Mouse (Mus musculus): ENCODE measurements around the gene Rps17.

DNA sequence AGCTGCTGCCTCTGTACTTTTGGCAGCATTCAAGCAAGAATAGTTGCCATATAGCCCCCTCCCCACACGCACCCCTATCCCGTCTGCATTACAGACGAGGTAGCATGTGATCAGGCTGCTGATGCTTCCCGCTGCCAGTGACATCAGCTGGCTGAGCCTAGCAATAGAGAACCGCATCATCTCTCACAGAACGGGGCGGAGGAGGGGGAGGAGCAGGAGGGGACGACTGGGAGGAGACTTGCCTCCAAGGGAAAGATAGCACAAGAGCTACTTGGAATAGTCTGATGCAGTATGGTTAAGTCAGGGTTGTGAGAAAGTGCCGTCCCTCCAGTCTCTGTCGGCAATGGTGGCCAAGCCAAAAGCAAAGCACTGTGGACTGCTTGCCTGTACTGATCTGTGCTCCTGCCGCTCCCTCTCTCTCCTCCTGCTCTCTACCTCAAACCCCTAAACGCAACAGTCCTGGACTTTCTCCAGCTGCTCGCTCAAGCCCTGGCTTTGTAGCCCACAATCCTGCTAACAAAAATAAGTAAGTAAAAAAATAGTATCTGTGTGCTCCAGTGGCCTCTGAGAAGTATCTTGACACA lies 27.4 kb upstream of the Rps17 start:
- TF ChIP-seq POLR2A (IDR thresholded peaks at IDR 0.05; ENCODE audit: low read depth, low read length): no peak
- TF ChIP-seq CTCF (IDR thresholded peaks at IDR 0.05; ENCODE audit: extremely low read depth, insufficient read length, insufficient replicate concordance, low read depth, low read length): no peak
